Mouse (Mus musculus) right cerebral cortex, postnatal 10 days (tissue): ENCODE measurements around the gene Ctla4.

ENCODE experiments used
- DNase-seq, 2 experiments: peaks; one replicate each; pipeline ENCODE4 v3.0.0; 2021; ENCODE audit warnings: low spot score in 2 of 2

The Ctla4 gene

DNA sequence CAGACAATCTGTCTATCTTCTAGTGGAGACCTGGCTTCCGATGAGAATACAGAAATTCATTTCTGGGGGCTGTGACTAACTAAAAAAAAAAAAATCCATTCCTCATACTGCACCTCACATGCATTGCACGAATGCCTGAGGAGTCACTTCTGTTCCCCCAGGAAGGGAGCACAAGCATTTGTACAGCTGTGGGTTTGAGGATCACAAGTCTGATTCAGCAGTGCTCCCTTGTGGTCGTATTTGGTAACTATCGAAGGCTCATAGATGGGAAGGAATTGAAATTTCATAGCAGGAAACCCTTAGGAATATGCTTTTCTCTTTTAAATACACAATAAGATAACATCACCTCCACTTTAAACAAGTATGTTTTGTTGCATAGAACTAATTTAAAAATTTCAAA lies 74.3 kb downstream of the Ctla4 start:
- peak; percentile 81 to 82 for DNase-seq

DNA sequence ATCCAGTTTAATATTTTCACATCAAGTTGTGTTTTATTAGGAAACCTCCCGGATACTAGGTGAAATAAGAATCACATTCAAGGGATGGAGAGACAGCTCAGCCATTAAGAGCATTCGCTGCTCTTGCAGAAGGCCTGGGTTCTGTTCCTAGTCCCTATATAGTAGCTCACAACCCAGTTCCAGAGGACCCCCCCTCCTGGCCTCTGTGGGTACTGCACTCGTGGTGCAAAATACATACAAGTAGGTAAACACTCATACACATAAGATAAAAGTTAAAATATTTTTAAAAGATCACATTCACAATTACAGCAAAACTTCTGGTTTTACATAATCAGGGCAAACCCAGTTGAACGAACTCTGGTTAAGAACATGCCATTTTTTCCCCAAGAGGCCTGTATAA lies 75.3 kb downstream of the Ctla4 start:
- DNase-seq: no peak
